Mouse (Mus musculus): Measurements from ENCODE around the gene Acsl1. TPM values are rescaled to one million over a fixed set of nuclear protein-coding genes. Genes with fewer than 3 reads are reported as not detected.

Acsl1 gene
- polyA plus RNA-seq, 1 experiment from 2014 or later, result 12.2 TPM

- Histone ChIP-seq H3K4me1 (peaks cover 17% of the 10 kb centered on the region), H3K9me3 (no peaks in the 10 kb centered on the region), H3K4me3 (no peak overlapping the region), H3K36me3 (no peaks in the 10 kb centered on the region), H3K27me3 (no peaks in the 10 kb centered on the region), H3K27ac (no peak overlapping the region), H3K9ac (no peak overlapping the region), H3K4me2 (no peak overlapping the region)
- no peak for ATAC-seq (ENCODE audit: insufficient number of reproducible peaks, insufficient read depth, low FRiP score, low TSS enrichment, low read depth)
- WGBS, result 84% methylated on average over 5 of the region's 5 CpGs
These were observed 75.0 kb downstream of the Acsl1 start for GRCm38 (mm10) chr8:46545854-46546253.

GRCm38 (mm10) chr8:46546431-46547176 lies 75.8 kb downstream of the Acsl1 start:
- Histone ChIP-seq H3K4me1 (peaks cover 17% of the 10 kb centered on the region), H3K9me3 (no peaks in the 10 kb centered on the region), H3K4me2 (no peak overlapping the region), H3K27ac (no peak overlapping the region), H3K36me3 (no peaks in the 10 kb centered on the region), H3K4me3 (no peak overlapping the region), H3K27me3 (no peaks in the 10 kb centered on the region), H3K9ac (no peak overlapping the region)
- 74% methylated on average over 11 of the region's 11 CpGs for WGBS
- no peak for ATAC-seq (ENCODE audit: insufficient number of reproducible peaks, insufficient read depth, low FRiP score, low TSS enrichment, low read depth)

- Histone ChIP-seq H3K27me3 (no peaks in the 10 kb centered on the region), H3K9ac (no peak overlapping the region), H3K4me2 (no peak overlapping the region), H3K9me3 (no peaks in the 10 kb centered on the region), H3K4me1 (peaks cover 17% of the 10 kb centered on the region), H3K36me3 (no peaks in the 10 kb centered on the region), H3K27ac (no peak overlapping the region), H3K4me3 (no peak overlapping the region)
- no peak for ATAC-seq (ENCODE audit: insufficient number of reproducible peaks, insufficient read depth, low FRiP score, low TSS enrichment, low read depth)
- 33% methylated on average over 4 of the region's 4 CpGs for WGBS
These were observed 76.4 kb downstream of the Acsl1 start for GRCm38 (mm10) chr8:46547245-46547644.

- Histone ChIP-seq H3K36me3 (peaks cover 3% of the 10 kb centered on the region; the same call in 1 of the 2 replicates), H3K4me2 (no peak overlapping the region), H3K9ac (no peak overlapping the region), H3K27me3 (no peaks in the 10 kb centered on the region), H3K4me1 (peaks cover 18% of the 10 kb centered on the region), H3K9me3 (no peaks in the 10 kb centered on the region), H3K27ac (no peak overlapping the region), H3K4me3 (no peak overlapping the region)
- ATAC-seq (ENCODE audit: insufficient number of reproducible peaks, insufficient read depth, low FRiP score, low TSS enrichment, low read depth), result no peak
- 84% methylated on average over 8 of the region's 8 CpGs for WGBS
These were observed 79.2 kb downstream of the Acsl1 start for GRCm38 (mm10) chr8:46550058-46550457.

- 45% methylated on average over 4 of the region's 4 CpGs for WGBS
These were observed 80.2 kb downstream of the Acsl1 start for GRCm38 (mm10) chr8:46551029-46551428.

GRCm38 (mm10) chr8:46551615-46552440 lies 81.0 kb downstream of the Acsl1 start, which contains the start of gene Cenpu:
TSS of gene Cenpu (plus strand) at chr8:46552028.
- WGBS, result under 1% methylated on average over 50 of the region's 50 CpGs

More at GRCm38 (mm10) chr8:46551029-46551428, 80.2 kb downstream of the Acsl1 start:
- ATAC-seq (ENCODE audit: insufficient number of reproducible peaks, insufficient read depth, low FRiP score, low TSS enrichment, low read depth), result no peak
- H3K4me3 ChIP-seq, result peak overlapping the region; percentile 59
- no peaks in the 10 kb centered on the region for H3K9me3 ChIP-seq
- peaks cover 18% of the 10 kb centered on the region for H3K4me1 ChIP-seq
- no peaks in the 10 kb centered on the region for H3K27me3 ChIP-seq
- H3K9ac ChIP-seq, result no peak overlapping the region
- H3K27ac ChIP-seq, result no peak overlapping the region; the same call in 1 of the 2 replicates
- H3K36me3 ChIP-seq, result peaks cover 7% of the 10 kb centered on the region; the same call in 1 of the 2 replicates
- H3K4me2 ChIP-seq, result peak overlapping the region; percentile 78

GRCm38 (mm10) chr8:46552441-46552765 lies 81.6 kb downstream of the Acsl1 start:
- WGBS, result 3% methylated on average over 10 of the region's 10 CpGs
- ATAC-seq (ENCODE audit: insufficient number of reproducible peaks, insufficient read depth, low FRiP score, low TSS enrichment, low read depth), result no peak
- Histone ChIP-seq H3K9me3 (no peaks in the 10 kb centered on the region), H3K4me1 (peaks cover 10% of the 10 kb centered on the region), H3K27me3 (no peaks in the 10 kb centered on the region), H3K36me3 (peaks cover 12% of the 10 kb centered on the region), H3K9ac (peak overlapping the region; percentile 71), H3K27ac (0 out of 2 replicates have a peak overlapping the region, but pooled peaks have one; percentile 80), H3K4me2 (peak overlapping the region; percentile 78), H3K4me3 (peak overlapping the region; percentile 59)

More at GRCm38 (mm10) chr8:46551615-46552440, 81.0 kb downstream of the Acsl1 start, which contains the start of gene Cenpu:
- H3K4me2 ChIP-seq, result peak within 1 kb of the TSS; percentile 78
- no peaks in the 10 kb centered on the region for H3K9me3 ChIP-seq
- H3K4me3 ChIP-seq, result peak within 1 kb of the TSS; percentile 59
- H3K36me3 ChIP-seq, result peaks cover 12% of the 10 kb centered on the region
- peak within 1 kb of the TSS; percentile 80 for H3K27ac ChIP-seq
- H3K4me1 ChIP-seq, result peaks cover 13% of the 10 kb centered on the region
- peak within 1 kb of the TSS; percentile 71 for H3K9ac ChIP-seq
- no peaks in the 10 kb centered on the region for H3K27me3 ChIP-seq
- peak; percentile 96 for ATAC-seq (ENCODE audit: insufficient number of reproducible peaks, insufficient read depth, low FRiP score, low TSS enrichment, low read depth)

- H3K4me1 ChIP-seq, result no peaks in the 10 kb centered on the region
- ATAC-seq (ENCODE audit: insufficient number of reproducible peaks, insufficient read depth, low FRiP score, low TSS enrichment, low read depth), result no peak
- H3K27me3 ChIP-seq, result no peaks in the 10 kb centered on the region
- H3K9ac ChIP-seq, result no peak overlapping the region
- no peak overlapping the region for H3K4me3 ChIP-seq
- WGBS, result 75% methylated on average over 6 of the region's 6 CpGs
- no peak overlapping the region for H3K27ac ChIP-seq
- H3K36me3 ChIP-seq, result peaks cover 35% of the 10 kb centered on the region
- H3K9me3 ChIP-seq, result no peaks in the 10 kb centered on the region
- no peak overlapping the region for H3K4me2 ChIP-seq
These were observed 88.6 kb downstream of the Acsl1 start for GRCm38 (mm10) chr8:46559428-46559827.

- Histone ChIP-seq H3K4me1 (no peaks in the 10 kb centered on the region), H3K9ac (no peak overlapping the region), H3K27ac (no peak overlapping the region), H3K9me3 (no peaks in the 10 kb centered on the region), H3K4me2 (no peak overlapping the region), H3K36me3 (peaks cover 30% of the 10 kb centered on the region), H3K27me3 (no peaks in the 10 kb centered on the region), H3K4me3 (no peak overlapping the region)
- ATAC-seq (ENCODE audit: insufficient number of reproducible peaks, insufficient read depth, low FRiP score, low TSS enrichment, low read depth), result no peak
- 89% methylated on average over 16 of the region's 16 CpGs for WGBS
These were observed 91.5 kb downstream of the Acsl1 start for GRCm38 (mm10) chr8:46562333-46562732.

- no peaks in the 10 kb centered on the region for H3K27me3 ChIP-seq
- no peak overlapping the region for H3K4me2 ChIP-seq
- no peaks in the 10 kb centered on the region for H3K4me1 ChIP-seq
- peaks cover 22% of the 10 kb centered on the region for H3K36me3 ChIP-seq
- no peak overlapping the region for H3K9ac ChIP-seq
- no peak overlapping the region for H3K27ac ChIP-seq
- 76% methylated on average over 7 of the region's 7 CpGs for WGBS
- H3K4me3 ChIP-seq, result no peak overlapping the region
- no peaks in the 10 kb centered on the region for H3K9me3 ChIP-seq
- no peak for ATAC-seq (ENCODE audit: insufficient number of reproducible peaks, insufficient read depth, low FRiP score, low TSS enrichment, low read depth)
These were observed 96.2 kb downstream of the Acsl1 start for GRCm38 (mm10) chr8:46566914-46567529.

GRCm38 (mm10) chr8:46567946-46568345 lies 97.1 kb downstream of the Acsl1 start:
- no peak for ATAC-seq (ENCODE audit: insufficient number of reproducible peaks, insufficient read depth, low FRiP score, low TSS enrichment, low read depth)
- Histone ChIP-seq H3K4me1 (no peaks in the 10 kb centered on the region), H3K4me3 (no peak overlapping the region), H3K36me3 (peaks cover 23% of the 10 kb centered on the region), H3K27me3 (no peaks in the 10 kb centered on the region), H3K9me3 (no peaks in the 10 kb centered on the region), H3K4me2 (no peak overlapping the region), H3K9ac (no peak overlapping the region), H3K27ac (no peak overlapping the region)
- WGBS, result 77% methylated on average over 8 of the region's 8 CpGs
